In the genomic region with DNA sequence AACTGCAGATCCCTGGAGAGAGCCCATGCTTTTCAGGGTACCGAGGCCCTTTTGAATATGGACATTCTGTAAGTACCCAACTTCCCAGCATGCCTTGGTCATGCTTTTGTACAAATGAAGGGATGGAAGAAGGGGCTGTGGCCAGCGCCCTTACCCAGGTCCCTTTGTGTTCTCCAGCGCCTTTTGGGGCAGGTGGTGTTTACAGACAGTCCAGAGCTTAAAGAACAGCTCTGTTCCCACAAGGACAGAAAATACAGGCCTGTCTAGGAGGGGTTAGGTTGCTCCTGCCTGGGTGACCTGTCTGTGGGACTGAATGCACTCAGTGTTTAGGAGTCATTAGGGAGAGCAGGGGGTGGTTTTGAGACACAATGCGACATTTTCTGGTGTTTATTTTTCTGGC, we compare ENCODE assay signal across 9 mouse cellular contexts. TPM values are rescaled to one million over a fixed set of nuclear protein-coding genes. Genes with fewer than 3 reads are reported as not detected.
A peak's percentile ranks its signal among the peaks of the same experiment; 100 is the strongest.
DNase-seq lines count a peak whose midpoint lies in the region; ATAC-seq lines count a peak whose summit lies in the region.
"Had no signal": no experiment of that assay in that cellular context is flagged by ENCODE, and none has a peak within 500 bp of the region (broad histone marks: within the 10 kb centered on the region; RNA-seq: fewer than 3 reads in every experiment).

No protein-coding gene starts in this region.

- H3K27ac ChIP-seq in heart, embryonic 14.5 days (replicated peaks in 1 of 2; ENCODE audit: control insufficient read depth in 1 of 2, insufficient read depth in 1 of 2, low read depth in 2 of 2, low read length in 2 of 2): 0 out of 4 replicates have a peak overlapping the region, but pooled peaks of 1 of the 2 experiments have one; percentile 24
- no peak overlapping the region for H3K27ac ChIP-seq in heart, embryonic 10.5 days
- H3K27ac ChIP-seq in embryonic facial prominence, embryonic 11.5 days (replicated peaks; ENCODE audit: low read depth, low read length): peak overlapping the region; percentile 63; the same call in 1 of the 2 replicates
- peak overlapping the region; percentile 58 for H3K27ac ChIP-seq in hindbrain, embryonic 16.5 days (ENCODE audit: low read depth, low read length)
- H3K27ac ChIP-seq in midbrain, embryonic 16.5 days (ENCODE audit: low read length): peak overlapping the region; percentile 46

- peak overlapping the region; percentile 30; the same call in 1 of the 2 replicates for H3K9ac ChIP-seq in heart, embryonic 14.5 days (ENCODE audit: low read length)
- H3K9ac ChIP-seq in embryonic facial prominence, embryonic 11.5 days (replicated peaks; ENCODE audit: low read length): no peak overlapping the region
- H3K9ac ChIP-seq in hindbrain, embryonic 16.5 days (ENCODE audit: low read depth, low read length): peak overlapping the region; percentile 19; the same call in 1 of the 2 replicates
- peak overlapping the region; percentile 56; the same call in 1 of the 2 replicates for H3K9ac ChIP-seq in midbrain, embryonic 16.5 days (ENCODE audit: low read depth, low read length)

- H3K27me3 ChIP-seq in heart, embryonic 14.5 days (ENCODE audit: control insufficient read depth, insufficient read depth, low read length): no peaks in the 10 kb centered on the region
- H3K27me3 ChIP-seq in heart, embryonic 10.5 days (ENCODE audit: insufficient read depth, poor library complexity, severe bottlenecking): no peaks in the 10 kb centered on the region
- H3K27me3 ChIP-seq in embryonic facial prominence, embryonic 11.5 days (ENCODE audit: control insufficient read depth, insufficient read depth, low read length): no peaks in the 10 kb centered on the region
- H3K27me3 ChIP-seq in hindbrain, embryonic 16.5 days (replicated peaks; ENCODE audit: control insufficient read depth, insufficient read depth, low read length): no peaks in the 10 kb centered on the region
- no peaks in the 10 kb centered on the region for H3K27me3 ChIP-seq in midbrain, embryonic 16.5 days (ENCODE audit: control insufficient read depth, insufficient read depth, low read depth, low read length)

- no peak overlapping the region for H3K4me3 ChIP-seq in heart, embryonic 14.5 days (ENCODE audit: control insufficient read depth in 1 of 2, insufficient read depth in 1 of 2, low read depth in 1 of 2, low read length in 2 of 2)
- no peak overlapping the region for H3K4me3 ChIP-seq in heart, embryonic 10.5 days
- no peak overlapping the region for H3K4me3 ChIP-seq in embryonic facial prominence, embryonic 11.5 days (ENCODE audit: low read depth, low read length)
- H3K4me3 ChIP-seq in hindbrain, embryonic 16.5 days (ENCODE audit: low read length): no peak overlapping the region
- H3K4me3 ChIP-seq in midbrain, embryonic 16.5 days (ENCODE audit: low read depth, low read length): no peak overlapping the region

- H3K36me3 ChIP-seq in heart, embryonic 14.5 days (ENCODE audit: control insufficient read depth, insufficient read depth, low read length): no peaks in the 10 kb centered on the region
- H3K36me3 ChIP-seq in heart, embryonic 10.5 days: peaks cover 15% of the 10 kb centered on the region
- H3K36me3 ChIP-seq in embryonic facial prominence, embryonic 11.5 days (replicated peaks; ENCODE audit: control insufficient read depth, insufficient read depth, low read depth, low read length): no peaks in the 10 kb centered on the region
- H3K36me3 ChIP-seq in hindbrain, embryonic 16.5 days (ENCODE audit: control insufficient read depth, insufficient read depth, low read length): no peaks in the 10 kb centered on the region
- no peaks in the 10 kb centered on the region for H3K36me3 ChIP-seq in midbrain, embryonic 16.5 days (ENCODE audit: control insufficient read depth, insufficient read depth, low read length)

- 45% methylated on average over 4 of the region's 4 CpGs for WGBS in heart, embryonic 14.5 days
- WGBS in heart, embryonic 10.5 days: 53% methylated on average over 4 of the region's 4 CpGs
- WGBS in embryonic facial prominence, embryonic 11.5 days: 22% methylated on average over 4 of the region's 4 CpGs
- 13% methylated on average over 4 of the region's 4 CpGs for WGBS in hindbrain, embryonic 16.5 days
- WGBS in midbrain, embryonic 16.5 days: 4% methylated on average over 4 of the region's 4 CpGs

- no peak overlapping the region for H3K4me2 ChIP-seq in heart, embryonic 14.5 days (ENCODE audit: low read length)
- peak overlapping the region; percentile 5; the same call in 1 of the 2 replicates for H3K4me2 ChIP-seq in embryonic facial prominence, embryonic 11.5 days (ENCODE audit: low read depth, low read length)
- H3K4me2 ChIP-seq in hindbrain, embryonic 16.5 days (ENCODE audit: low read length): no peak overlapping the region
- H3K4me2 ChIP-seq in midbrain, embryonic 16.5 days (ENCODE audit: low read length): peak overlapping the region; percentile 20; the same call in 1 of the 2 replicates

- H3K4me1 ChIP-seq in heart, embryonic 14.5 days (ENCODE audit: control insufficient read depth in 2 of 2, insufficient read depth in 2 of 2, low read length in 2 of 2): peaks cover 59 to 83% of the 10 kb centered on the region in 2 experiments
- peaks cover 87% of the 10 kb centered on the region for H3K4me1 ChIP-seq in heart, embryonic 10.5 days
- peaks cover 16% of the 10 kb centered on the region for H3K4me1 ChIP-seq in embryonic facial prominence, embryonic 11.5 days (ENCODE audit: control insufficient read depth, insufficient read depth, low read length)
- peaks cover 72% of the 10 kb centered on the region for H3K4me1 ChIP-seq in hindbrain, embryonic 16.5 days (ENCODE audit: control insufficient read depth, insufficient read depth, low read depth, low read length)
- peaks cover 83% of the 10 kb centered on the region for H3K4me1 ChIP-seq in midbrain, embryonic 16.5 days (ENCODE audit: control insufficient read depth, insufficient read depth, low read length)

- H3K9me3 ChIP-seq in heart, embryonic 14.5 days (ENCODE audit: control insufficient read depth, low read length): no peaks in the 10 kb centered on the region
- no peaks in the 10 kb centered on the region for H3K9me3 ChIP-seq in heart, embryonic 10.5 days
- no peaks in the 10 kb centered on the region for H3K9me3 ChIP-seq in embryonic facial prominence, embryonic 11.5 days (replicated peaks; ENCODE audit: control insufficient read depth, low read length)
- no peaks in the 10 kb centered on the region for H3K9me3 ChIP-seq in hindbrain, embryonic 16.5 days (ENCODE audit: control insufficient read depth, low read length)
- no peaks in the 10 kb centered on the region for H3K9me3 ChIP-seq in midbrain, embryonic 16.5 days (replicated peaks; ENCODE audit: control insufficient read depth, low read length, poor library complexity, severe bottlenecking)

- ATAC-seq in heart, embryonic 14.5 days (ENCODE audit: insufficient number of reproducible peaks, insufficient read depth, low FRiP score, low read depth): no peak
- ATAC-seq in embryonic facial prominence, embryonic 11.5 days (replicated peaks; ENCODE audit: insufficient number of reproducible peaks, low FRiP score, low TSS enrichment, low read depth): peak; percentile 41
- no peak for ATAC-seq in hindbrain, embryonic 16.5 days
- ATAC-seq in midbrain, embryonic 16.5 days: no peak

- DNase-seq in heart, embryonic 10.5 days (ENCODE audit: low spot score): no peak
- peak; percentile 41 for DNase-seq in embryonic facial prominence, embryonic 11.5 days (ENCODE audit: low spot score)
- no peak for DNase-seq in spleen, postnatal 10 days (ENCODE audit: low spot score in 2 of 2)
- DNase-seq in adrenal gland, postnatal 4 days (ENCODE audit: low spot score in 2 of 2): no peak
- DNase-seq in urinary bladder, adult 18-20 months (ENCODE audit: low spot score in 2 of 2): no peak
- DNase-seq: cerebellum, postnatal 14 days had no signal

RNA-seq across cellular contexts. Expression of gene Prrc2b, which starts 6.4 kb away (rescaled TPM):
- polyA plus RNA-seq in heart, embryonic 14.5 days (2014; fragmentation: Nextera tagmentation; extraction: Ambion mirVana): 35.8 and 41.8 TPM in 2 replicates
- 44.1 and 54.6 TPM in 2 replicates for polyA plus RNA-seq in heart, embryonic 10.5 days (2016; fragmentation: Nextera tagmentation; extraction: Ambion mirVana)
- polyA plus RNA-seq in embryonic facial prominence, embryonic 11.5 days (2014; fragmentation: Nextera tagmentation; extraction: Ambion mirVana): 46.2 and 48.6 TPM in 2 replicates
- polyA plus RNA-seq in hindbrain, embryonic 16.5 days (2015; fragmentation: Nextera tagmentation; extraction: Ambion mirVana): 49.7 and 66.2 TPM in 2 replicates
- polyA plus RNA-seq in midbrain, embryonic 16.5 days (2015; fragmentation: Nextera tagmentation; extraction: Ambion mirVana): 69.8 and 77.9 TPM in 2 replicates
- 100 to 1,000 TPM; 148 to 158 TPM for total RNA-seq in adrenal gland, postnatal 4 days (2021)

Comparison
In these comparisons a context has a peak if more than half of its experiments do, and no peak if none do; other contexts are left out.
1. H3K4me2 ChIP-seq: peak in embryonic facial prominence, embryonic 11.5 days (single experiment) and midbrain, embryonic 16.5 days (single experiment); none in heart, embryonic 14.5 days (single experiment) and hindbrain, embryonic 16.5 days (single experiment).